17 mouse cellular contexts compared by ENCODE assay signal in genomic region chr11:91286376-91286775, GRCm38 (mm10).
"Had no signal": no experiment of that assay in that cellular context is flagged by ENCODE, and none has a peak within 500 bp of the region (broad histone marks: within the 10 kb centered on the region; RNA-seq: fewer than 3 reads in every experiment).

No protein-coding gene starts in this region.

- DNase-seq: kidney, adult 2 months; kidney, postnatal 10 days; left cerebral cortex, postnatal 4 days; liver, embryonic 13.5 days; lung, postnatal 4 days; midbrain, embryonic 14.5 days; retina, postnatal 1 day; right cerebral cortex, postnatal 25 days; spleen, adult 18-20 months; thymus, adult 18-20 months; thymus, postnatal 36 days had no signal

- H3K9ac ChIP-seq: limb, embryonic 13.5 days; liver, embryonic 13.5 days; neural tube, embryonic 13.5 days had no signal

- H3K4me3 ChIP-seq: limb, embryonic 13.5 days; liver, embryonic 13.5 days; myocyte; neural tube, embryonic 13.5 days had no signal

- H3K36me3 ChIP-seq: limb, embryonic 13.5 days; liver, embryonic 13.5 days; neural tube, embryonic 13.5 days had no signal

- H3K4me1 ChIP-seq: limb, embryonic 13.5 days; liver, embryonic 13.5 days; neural tube, embryonic 13.5 days had no signal

- H3K27ac ChIP-seq: limb, embryonic 13.5 days; liver, embryonic 13.5 days; neural tube, embryonic 13.5 days had no signal

- H3K27me3 ChIP-seq: limb, embryonic 13.5 days; liver, embryonic 13.5 days; neural tube, embryonic 13.5 days had no signal

- H3K9me3 ChIP-seq: limb, embryonic 13.5 days; liver, embryonic 13.5 days; neural tube, embryonic 13.5 days had no signal

- ATAC-seq: intestine, postnatal 0 days; lung, postnatal 0 days had no signal

- H3K4me2 ChIP-seq: limb, embryonic 13.5 days; liver, embryonic 13.5 days; midbrain, embryonic 11.5 days; neural tube, embryonic 13.5 days had no signal
